Mouse (Mus musculus) T-cell, adult 66 days (primary cell): ENCODE data around the gene Ppm1e. TPM values are rescaled to one million over a fixed set of nuclear protein-coding genes. Genes with fewer than 3 reads are reported as not detected.

Experiments
- total RNA-seq, 2 experiments: library from RNA; stranded (reverse); gene quantifications; 3 replicates in 1 of 2; 4 replicates in 1 of 2; pipeline ENCODE4 v1.2.4; 2023

Ppm1e gene
- total RNA-seq = under 1 TPM; 0.77 to 0.90 TPM

DNA sequence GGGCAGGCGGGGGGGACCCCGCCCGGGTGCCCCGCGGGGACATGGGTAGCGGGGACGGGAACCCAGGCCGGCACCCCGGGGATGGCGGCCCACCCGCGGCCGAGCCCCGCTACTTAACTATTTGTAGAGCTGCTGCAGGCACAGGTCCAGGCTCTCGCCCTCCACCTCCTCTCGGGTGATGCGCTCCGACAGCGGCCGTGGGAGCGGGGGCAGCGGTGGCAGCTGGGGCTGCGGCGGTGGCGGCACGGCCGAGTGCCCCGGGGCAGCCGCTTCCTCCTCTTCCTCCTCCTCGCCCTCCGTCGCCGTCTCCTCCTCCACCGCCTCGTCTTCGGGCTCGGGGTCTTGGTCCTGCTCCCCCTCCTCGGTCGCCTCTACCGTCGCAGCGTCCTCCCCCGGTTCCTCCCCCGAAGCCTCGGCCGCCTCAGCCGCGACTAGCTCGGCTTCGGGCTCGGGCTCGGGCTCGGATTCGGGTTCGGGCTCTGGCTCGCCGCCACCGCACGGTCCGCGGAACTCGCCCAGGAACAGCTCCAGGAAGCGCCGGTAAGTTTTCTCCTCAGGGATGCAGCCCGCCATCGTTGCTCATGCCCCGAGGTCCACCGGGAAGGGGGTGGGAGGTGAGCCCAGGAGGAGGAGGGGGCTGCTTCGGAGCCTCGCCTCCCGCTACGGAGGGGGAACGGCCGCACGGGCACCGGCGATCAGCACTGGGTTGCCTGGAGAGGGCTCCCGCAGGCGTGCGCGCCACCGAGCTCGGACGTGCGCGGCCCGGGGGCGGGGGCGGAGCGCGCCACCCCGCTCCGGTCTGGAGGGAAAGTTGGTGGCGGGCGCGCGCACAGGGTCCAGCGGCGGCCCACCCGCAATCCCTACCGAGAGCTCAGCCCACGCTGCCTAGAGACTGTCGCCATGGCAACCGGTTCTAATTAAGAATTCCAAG lies at the start of gene Ppm1e:
TSS of gene Ppm1e (minus strand) at position 693 of the 931 bp plus-strand sequence.

DNA sequence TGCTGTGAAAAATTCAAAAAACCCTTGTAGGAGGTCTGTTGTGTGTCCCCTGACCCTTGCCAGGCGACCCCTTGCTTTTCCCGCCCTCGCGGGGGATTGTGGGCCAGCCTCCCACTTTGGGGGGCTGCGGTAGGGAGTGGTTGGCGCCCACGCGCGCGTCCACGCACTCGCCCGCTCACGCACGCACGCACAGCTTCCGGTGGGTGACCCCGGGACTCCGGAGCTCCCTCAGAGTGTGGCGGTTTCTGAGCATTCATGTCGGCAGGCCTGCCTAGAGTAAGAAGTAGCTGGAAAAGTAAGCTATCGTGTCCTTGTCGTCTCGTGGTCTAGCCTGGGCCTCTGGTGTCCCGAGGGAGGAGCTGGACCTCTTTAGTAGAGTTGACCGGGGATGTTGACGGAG lies 46.1 kb upstream of the Ppm1e start, which contains the start of the genes Rad51c and Tex14:
TSS of gene Rad51c (minus strand) at position 79 of the 400 bp plus-strand sequence.
TSS of gene Tex14 (plus strand) at position 190 of the 400 bp plus-strand sequence.

Other genes starting within 250 kb of the Ppm1e start
- gene Ska2, start 249.8 kb downstream of the Ppm1e start, total RNA-seq = 10 to 100 TPM in 1 of 2 experiments, 1 to 10 TPM in 1; 7.0 to 12.7 TPM
- 10 to 100 TPM; 12.1 to 15.8 TPM for gene Trim37, start 231.9 kb downstream of the Ppm1e start, total RNA-seq
- 1 to 10 TPM; 2.6 to 2.9 TPM for gene Rad51c, start 45.9 kb upstream of the Ppm1e start, total RNA-seq
- gene Tex14, start 46.0 kb upstream of the Ppm1e start, total RNA-seq = 1 to 10 TPM; 2.0 to 2.5 TPM
- gene Gm11492, start 207.6 kb upstream of the Ppm1e start, total RNA-seq = not detected
- gene Sept4, start 209.9 kb upstream of the Ppm1e start, total RNA-seq = 1 to 10 TPM; 1.5 to 4.0 TPM
- gene Mtmr4, start 233.1 kb upstream of the Ppm1e start, total RNA-seq = 10 to 100 TPM; 24.7 to 26.3 TPM